Comparison of ENCODE assay signal across 27 mouse cellular contexts in the genomic region with DNA sequence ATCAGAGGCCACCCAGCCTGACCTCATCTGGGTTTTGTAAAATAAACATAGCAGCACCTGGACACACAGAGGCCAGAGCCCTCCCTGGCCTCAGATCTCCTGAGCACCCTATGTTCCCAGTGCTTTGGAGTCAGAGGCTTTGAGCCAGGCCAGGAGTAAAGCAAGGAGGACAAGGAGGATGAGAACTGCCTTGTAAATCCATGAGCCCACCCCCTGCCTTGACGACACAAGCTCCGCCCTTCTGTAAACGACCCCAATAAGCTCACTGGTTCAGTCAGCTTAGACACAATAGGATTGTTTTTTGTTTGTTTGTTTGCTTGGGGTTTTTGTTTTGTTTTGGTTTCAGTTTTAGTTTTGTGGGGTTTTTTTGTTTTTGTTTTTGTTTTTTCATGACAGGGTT. TPM values are rescaled to one million over a fixed set of nuclear protein-coding genes. Genes with fewer than 3 reads are reported as not detected.
DNase-seq lines count a peak whose midpoint lies in the region; ATAC-seq lines count a peak whose summit lies in the region.
"Had no signal": no experiment of that assay in that cellular context is flagged by ENCODE, and none has a peak within 500 bp of the region (broad histone marks: within the 10 kb centered on the region; RNA-seq: fewer than 3 reads in every experiment).

No protein-coding gene starts in this region.

- H3K36me3 ChIP-seq in forebrain, embryonic 10.5 days (replicated peaks): no peaks in the 10 kb centered on the region
- H3K36me3 ChIP-seq in forebrain, embryonic 16.5 days (ENCODE audit: control insufficient read depth, insufficient read depth): no peaks in the 10 kb centered on the region
- no peaks in the 10 kb centered on the region for H3K36me3 ChIP-seq in kidney, embryonic 15.5 days
- no peaks in the 10 kb centered on the region for H3K36me3 ChIP-seq in liver, embryonic 16.5 days (ENCODE audit: control insufficient read depth, insufficient read depth)
- H3K36me3 ChIP-seq: G1E; heart, embryonic 13.5 days; limb, embryonic 13.5 days; midbrain, embryonic 12.5 days; stomach, embryonic 15.5 days had no signal

- no peaks in the 10 kb centered on the region for H3K9me3 ChIP-seq in forebrain, embryonic 10.5 days
- H3K9me3 ChIP-seq in forebrain, embryonic 16.5 days (ENCODE audit: control insufficient read depth, low read length): no peaks in the 10 kb centered on the region
- H3K9me3 ChIP-seq in kidney, embryonic 15.5 days (replicated peaks): no peaks in the 10 kb centered on the region
- no peaks in the 10 kb centered on the region for H3K9me3 ChIP-seq in liver, embryonic 16.5 days (replicated peaks; ENCODE audit: control insufficient read depth, low read length)
- H3K9me3 ChIP-seq: G1E; heart, embryonic 13.5 days; limb, embryonic 13.5 days; midbrain, embryonic 12.5 days; stomach, embryonic 15.5 days had no signal

- no peak overlapping the region for H3K4me2 ChIP-seq in forebrain, embryonic 16.5 days (ENCODE audit: low read length)
- H3K4me2 ChIP-seq in kidney, embryonic 15.5 days: no peak overlapping the region
- no peak overlapping the region for H3K4me2 ChIP-seq in liver, embryonic 16.5 days (ENCODE audit: low read depth, low read length)
- H3K4me2 ChIP-seq: heart, embryonic 13.5 days; limb, embryonic 13.5 days; lung, embryonic 14.5 days; midbrain, embryonic 12.5 days; stomach, embryonic 15.5 days had no signal

- no peak overlapping the region for H3K4me3 ChIP-seq in forebrain, embryonic 10.5 days
- H3K4me3 ChIP-seq in forebrain, embryonic 16.5 days (replicated peaks; ENCODE audit: low read length): no peak overlapping the region
- no peak overlapping the region for H3K4me3 ChIP-seq in kidney, embryonic 15.5 days (replicated peaks)
- H3K4me3 ChIP-seq in liver, embryonic 16.5 days (ENCODE audit: low read depth, low read length): no peak overlapping the region
- H3K4me3 ChIP-seq: heart, embryonic 13.5 days; limb, embryonic 13.5 days; midbrain, embryonic 12.5 days; stomach, embryonic 15.5 days had no signal

- no peak for ATAC-seq in forebrain, embryonic 16.5 days
- peak; percentile 41; the same call in 1 of the 2 replicates for ATAC-seq in kidney, embryonic 15.5 days (replicated peaks; ENCODE audit: low FRiP score)
- ATAC-seq in liver, embryonic 16.5 days (ENCODE audit: low read depth): peak; percentile 50; the same call in 1 of the 2 replicates
- no peak for ATAC-seq in erythroid progenitor cell, adult 5-6 weeks (replicated peaks; ENCODE audit: low FRiP score, poor library complexity, severe bottlenecking)
- ATAC-seq: activated CD4-positive, CD25-positive, alpha-beta regulatory T cell, adult 4 months; forebrain, postnatal 0 days; hindbrain, postnatal 0 days had no signal

- peaks cover 38% of the 10 kb centered on the region for H3K4me1 ChIP-seq in forebrain, embryonic 10.5 days
- H3K4me1 ChIP-seq in forebrain, embryonic 16.5 days (replicated peaks; ENCODE audit: control insufficient read depth, insufficient read depth, low read length): peaks cover 13% of the 10 kb centered on the region
- H3K4me1 ChIP-seq in kidney, embryonic 15.5 days: peaks cover 22% of the 10 kb centered on the region
- H3K4me1 ChIP-seq in liver, embryonic 16.5 days (ENCODE audit: control insufficient read depth, low read depth, low read length): peaks cover 3% of the 10 kb centered on the region; the same call in 1 of the 2 replicates

- no peaks in the 10 kb centered on the region for H3K27me3 ChIP-seq in forebrain, embryonic 10.5 days (ENCODE audit: poor library complexity, severe bottlenecking)
- H3K27me3 ChIP-seq in forebrain, embryonic 16.5 days (replicated peaks; ENCODE audit: control insufficient read depth, insufficient read depth, low read length): no peaks in the 10 kb centered on the region
- no peaks in the 10 kb centered on the region for H3K27me3 ChIP-seq in kidney, embryonic 15.5 days
- H3K27me3 ChIP-seq in liver, embryonic 16.5 days (ENCODE audit: control insufficient read depth, insufficient read depth, low read depth, low read length): no peaks in the 10 kb centered on the region
- H3K27me3 ChIP-seq: heart, embryonic 13.5 days; limb, embryonic 13.5 days; midbrain, embryonic 12.5 days; stomach, embryonic 15.5 days had no signal

- 22% methylated on average over 3 of the region's 3 CpGs for WGBS in forebrain, embryonic 10.5 days
- 25% methylated on average over 3 of the region's 3 CpGs for WGBS in forebrain, embryonic 16.5 days
- 30% methylated on average over 3 of the region's 3 CpGs for WGBS in kidney, embryonic 15.5 days
- 29% methylated on average over 3 of the region's 3 CpGs for WGBS in liver, embryonic 16.5 days (ENCODE audit: insufficient replicate concordance)

- DNase-seq in forebrain, embryonic 10.5 days (ENCODE audit: extremely low spot score, low spot score): no peak
- DNase-seq in kidney, postnatal 25 days: no peak
- DNase-seq in embryo, embryonic 10.5 days (ENCODE audit: low spot score): peak; percentile 57
- DNase-seq in urinary bladder, postnatal 25 days (ENCODE audit: low spot score): no peak
- DNase-seq: adrenal gland, postnatal 10 days; cerebellum, adult 11 months; cerebellum, postnatal 14 days; forebrain, postnatal 0 days; heart, postnatal 4 days; kidney, adult 18-20 months; kidney, postnatal 36 days; lung, embryonic 14.5 days; lung, postnatal 36 days; right cerebral cortex, postnatal 14 days; thymus, adult 2 months had no signal

- peak overlapping the region; percentile 21 for H3K27ac ChIP-seq in forebrain, embryonic 10.5 days
- no peak overlapping the region for H3K27ac ChIP-seq in forebrain, embryonic 16.5 days (ENCODE audit: low read length)
- H3K27ac ChIP-seq in kidney, embryonic 15.5 days: no peak overlapping the region
- H3K27ac ChIP-seq in liver, embryonic 16.5 days (ENCODE audit: low read length): no peak overlapping the region
- H3K27ac ChIP-seq: heart, embryonic 13.5 days; hindbrain, postnatal 0 days; limb, embryonic 13.5 days; midbrain, embryonic 12.5 days; stomach, embryonic 15.5 days had no signal

- H3K9ac ChIP-seq in forebrain, embryonic 16.5 days (replicated peaks; ENCODE audit: low read depth, low read length): no peak overlapping the region
- no peak overlapping the region for H3K9ac ChIP-seq in kidney, embryonic 15.5 days
- no peak overlapping the region for H3K9ac ChIP-seq in liver, embryonic 16.5 days (ENCODE audit: low read depth, low read length)
- H3K9ac ChIP-seq: forebrain, postnatal 0 days; heart, embryonic 13.5 days; limb, embryonic 13.5 days; lung, embryonic 14.5 days; midbrain, embryonic 12.5 days; stomach, embryonic 15.5 days had no signal

RNA-seq across cellular contexts. Expression of a gene that starts 19.0 kb away (rescaled TPM):
- 178 and 181 TPM in 2 replicates for polyA plus RNA-seq in forebrain, embryonic 10.5 days (2016; fragmentation: Nextera tagmentation; extraction: Ambion mirVana)
- 280 and 300 TPM in 2 replicates for polyA plus RNA-seq in forebrain, embryonic 16.5 days (2015; fragmentation: Nextera tagmentation; extraction: Ambion mirVana)
- polyA plus RNA-seq in kidney, embryonic 15.5 days (2015; fragmentation: Nextera tagmentation; extraction: Ambion mirVana): 338 and 401 TPM in 2 replicates
- polyA plus RNA-seq in liver, embryonic 16.5 days (2015; fragmentation: Nextera tagmentation; extraction: Ambion mirVana): 71.2 and 72.0 TPM in 2 replicates
- 102 and 129 TPM in 2 replicates for total RNA-seq in erythroid progenitor cell, adult 5-6 weeks (2015; ENCODE audit: low replicate concordance)
- 123 and 145 TPM in 2 replicates for total RNA-seq in erythroid progenitor cell, adult 5-6 weeks (2017; ENCODE audit: low replicate concordance)

RNA-seq across cellular contexts. Expression of a gene that starts 45.2 kb away (rescaled TPM):
- 5.9 and 7.0 TPM in 2 replicates for polyA plus RNA-seq in forebrain, embryonic 10.5 days (2016; fragmentation: Nextera tagmentation; extraction: Ambion mirVana)
- polyA plus RNA-seq in forebrain, embryonic 16.5 days (2015; fragmentation: Nextera tagmentation; extraction: Ambion mirVana): 0.15 and 1.1 TPM in 2 replicates
- polyA plus RNA-seq in kidney, embryonic 15.5 days (2015; fragmentation: Nextera tagmentation; extraction: Ambion mirVana): 0.27 and 0.60 TPM in 2 replicates
- 0.09 and 0.12 TPM in 2 replicates for polyA plus RNA-seq in liver, embryonic 16.5 days (2015; fragmentation: Nextera tagmentation; extraction: Ambion mirVana)
- total RNA-seq in erythroid progenitor cell, adult 5-6 weeks (2015; ENCODE audit: low replicate concordance): not detected in 2 replicates
- total RNA-seq in erythroid progenitor cell, adult 5-6 weeks (2017; ENCODE audit: low replicate concordance): not detected in 2 replicates
- polyA plus RNA-seq: activated CD4-positive, CD25-positive, alpha-beta regulatory T cell, adult 4 months; G1E; gonadal fat pad, adult 2 months had no signal

Comparison
In these comparisons a context has a peak if more than half of its experiments do, and no peak if none do; other contexts are left out.
1. ATAC-seq: peak in kidney, embryonic 15.5 days (single experiment) and liver, embryonic 16.5 days (single experiment); none in forebrain, embryonic 16.5 days (single experiment) and erythroid progenitor cell, adult 5-6 weeks (single experiment).